Mouse (Mus musculus): Measurements from ENCODE around the gene Nono.

Nono gene

DNA sequence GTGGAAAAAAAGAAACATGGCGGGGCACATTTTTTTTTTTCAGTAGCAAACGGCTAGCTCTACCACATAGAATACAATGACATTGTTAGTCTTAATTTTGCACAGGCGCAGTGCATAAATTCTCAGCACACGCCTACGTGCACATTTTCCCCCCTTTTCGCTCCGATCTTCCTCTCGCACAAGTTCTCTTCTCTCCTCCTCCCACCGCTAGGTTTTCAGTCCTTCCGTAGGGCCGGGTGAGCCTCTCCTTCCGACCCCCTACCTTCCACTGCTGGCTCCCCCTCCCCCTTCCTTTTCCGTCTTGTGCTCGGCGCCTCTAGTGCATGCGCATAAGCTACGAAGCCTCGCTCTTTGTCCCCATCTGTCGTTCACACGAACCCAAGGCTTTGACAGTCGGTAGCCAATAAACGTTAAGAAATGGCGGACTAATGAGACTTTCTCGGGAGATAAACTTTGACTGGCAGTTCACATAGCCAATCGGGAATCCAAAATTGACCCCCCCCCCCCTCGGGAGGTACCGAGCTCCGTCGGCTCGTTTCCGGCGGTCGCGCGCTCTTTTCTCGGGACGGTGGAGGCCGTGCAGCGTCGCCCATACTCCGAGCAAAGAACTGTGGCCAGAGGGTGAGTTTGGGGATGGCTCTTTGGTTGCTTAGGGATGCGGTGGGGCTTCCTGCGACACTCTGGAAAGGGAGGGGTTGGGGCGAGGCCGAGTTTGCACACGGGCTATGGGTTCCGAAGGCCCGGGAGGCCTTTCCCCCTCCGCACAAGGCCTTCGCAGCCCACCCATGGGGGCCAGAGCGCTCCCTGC is at the start of gene Nono:
Nono (plus strand) TSS at position 177 of the 808 bp plus-strand sequence.
- ATAC-seq (ENCODE audit: low TSS enrichment) = peak; percentile 98

GRCm38 (mm10) chrX:101379744-101380143 is 49.4 kb upstream of the Nono start:
- no peak for ATAC-seq (ENCODE audit: low TSS enrichment)

- ATAC-seq (ENCODE audit: low TSS enrichment) = peak; percentile 42
These were observed 45.7 kb upstream of the Nono start for GRCm38 (mm10) chrX:101383455-101383854.

DNA sequence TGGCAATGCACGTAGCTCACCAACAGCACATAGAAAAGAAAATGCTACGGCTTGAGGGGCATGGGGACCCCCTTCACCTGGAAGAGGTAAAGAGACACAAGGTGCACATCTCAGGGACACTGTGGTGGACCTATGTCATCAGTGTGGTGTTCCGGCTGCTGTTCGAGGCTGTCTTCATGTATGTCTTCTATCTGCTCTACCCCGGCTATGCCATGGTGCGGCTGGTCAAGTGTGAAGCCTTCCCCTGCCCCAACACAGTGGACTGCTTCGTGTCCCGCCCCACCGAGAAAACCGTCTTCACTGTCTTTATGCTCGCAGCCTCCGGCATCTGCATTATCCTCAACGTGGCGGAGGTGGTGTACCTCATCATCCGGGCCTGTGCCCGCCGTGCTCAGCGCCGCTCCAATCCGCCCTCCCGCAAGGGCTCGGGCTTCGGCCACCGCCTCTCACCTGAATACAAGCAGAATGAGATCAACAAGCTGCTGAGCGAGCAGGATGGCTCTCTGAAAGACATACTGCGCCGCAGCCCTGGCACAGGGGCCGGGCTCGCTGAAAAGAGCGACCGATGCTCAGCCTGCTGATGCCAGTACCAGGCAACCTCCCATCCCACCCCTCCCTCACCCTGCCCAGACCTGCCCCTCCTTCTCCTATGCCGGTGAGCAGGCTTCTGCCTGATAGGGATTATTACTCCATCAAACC is 44.5 kb upstream of the Nono start:
- ATAC-seq (ENCODE audit: low TSS enrichment) = peak; percentile 73

DNA sequence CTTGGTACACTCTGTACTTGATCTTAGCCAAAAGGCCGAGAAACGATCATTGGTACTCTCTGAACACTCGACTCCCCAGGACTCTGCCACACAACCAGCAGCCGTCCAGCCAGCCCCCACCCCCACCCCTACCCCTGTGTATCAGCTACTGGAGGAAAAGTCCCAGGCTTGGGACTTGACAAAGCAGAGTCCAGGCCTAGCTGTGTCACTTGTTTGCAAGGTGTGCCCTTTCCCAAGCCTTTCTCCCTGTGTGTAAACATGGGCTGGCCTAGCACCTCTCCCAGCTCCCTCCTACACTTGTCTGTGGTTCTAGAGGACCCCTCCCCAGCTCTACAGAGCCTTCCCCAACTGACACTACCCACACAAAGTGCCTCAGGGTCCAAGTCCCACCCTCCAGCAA is 42.9 kb upstream of the Nono start:
- no peak for ATAC-seq (ENCODE audit: low TSS enrichment)

DNA sequence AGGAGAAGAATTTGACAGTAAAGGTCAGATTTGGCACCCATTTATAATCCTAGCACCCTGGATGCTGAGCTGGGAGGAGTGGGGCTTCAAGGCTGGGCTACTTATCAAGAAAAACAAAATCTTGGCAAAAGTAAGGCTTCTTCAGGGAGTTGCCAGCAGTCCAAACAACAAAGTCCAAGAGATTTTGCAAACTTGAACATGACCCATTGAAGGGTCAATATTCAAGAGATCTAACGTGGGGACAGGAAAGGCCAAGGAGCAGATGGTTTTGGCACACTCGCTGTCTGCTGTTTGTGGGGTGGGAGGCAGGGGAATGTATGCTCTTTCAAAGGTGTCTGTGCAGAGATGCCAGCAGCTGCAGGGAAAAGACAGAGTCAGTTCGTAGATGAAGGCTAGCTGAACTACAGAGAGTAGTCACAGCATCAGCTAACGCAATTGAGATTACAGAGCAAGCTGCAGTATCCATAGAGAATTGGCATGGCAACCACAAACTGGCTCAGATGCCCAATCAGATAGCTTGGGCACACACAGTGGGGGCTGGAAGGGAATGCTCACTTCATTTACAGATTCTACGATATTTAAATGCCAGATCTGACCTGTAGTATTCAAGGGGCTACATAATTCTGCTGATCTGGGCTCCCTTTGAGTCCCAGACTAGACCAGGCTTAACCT is 40.1 kb upstream of the Nono start:
- ATAC-seq (ENCODE audit: low TSS enrichment) = peak; percentile 76

DNA sequence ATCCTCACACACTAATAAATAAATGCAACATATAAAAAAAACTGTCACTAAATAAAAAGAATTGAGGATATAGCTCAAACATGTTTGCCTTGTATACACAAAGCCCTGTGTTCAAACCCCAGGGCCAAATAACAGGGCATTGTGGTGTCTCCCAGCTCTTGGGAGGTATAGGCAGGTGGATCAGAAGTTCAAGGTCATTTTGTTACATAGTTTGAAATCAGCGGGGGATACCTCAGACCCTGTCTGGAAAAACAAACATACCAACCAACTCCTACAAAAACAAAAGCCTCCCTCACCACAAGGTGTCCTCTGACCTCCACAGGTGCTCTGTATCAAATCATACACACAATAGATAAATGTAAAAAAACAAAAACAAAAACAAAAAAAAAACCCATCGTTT is 34.8 kb upstream of the Nono start:
- no peak for ATAC-seq (ENCODE audit: low TSS enrichment)

GRCm38 (mm10) chrX:101396459-101396858 is 32.7 kb upstream of the Nono start:
- ATAC-seq (ENCODE audit: low TSS enrichment) = no peak

DNA sequence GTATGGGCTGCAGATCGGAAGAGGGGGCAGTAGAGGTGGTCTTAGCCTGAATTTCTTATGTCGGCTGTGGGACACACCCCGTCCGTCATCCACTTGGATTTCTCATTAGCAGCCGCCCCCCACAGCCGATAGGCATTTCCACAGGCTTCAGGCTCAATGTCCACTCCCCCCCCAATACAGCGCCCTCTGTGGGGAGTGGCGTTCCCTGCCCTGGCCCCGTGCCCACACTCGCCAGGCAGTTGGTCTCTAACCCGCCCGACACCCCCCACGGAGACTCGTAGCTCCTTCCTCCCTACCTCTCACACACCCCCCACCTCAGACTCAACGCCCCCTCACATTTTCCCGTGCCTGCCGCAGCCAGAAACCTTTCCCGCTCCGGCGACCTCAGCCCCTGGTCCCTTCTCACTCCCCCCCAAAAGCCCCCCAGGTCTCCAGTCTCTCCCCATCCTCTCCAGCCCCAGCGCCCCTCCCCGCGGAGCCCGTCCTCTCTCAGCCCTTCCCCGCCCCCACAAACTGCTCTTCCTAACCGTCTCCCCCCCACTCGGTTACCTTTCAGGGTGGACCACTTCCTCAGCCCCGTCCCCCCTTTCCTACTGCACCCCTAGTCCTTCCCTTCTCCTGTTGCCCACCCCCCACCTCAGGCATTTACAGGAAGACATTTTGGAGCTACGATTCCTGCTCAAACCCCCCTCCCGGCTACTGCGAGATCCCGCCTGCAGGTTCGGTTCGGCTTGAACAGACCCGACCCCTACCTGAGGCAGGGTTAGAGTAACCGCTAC is 10.0 kb upstream of the Nono start:
- ATAC-seq (ENCODE audit: low TSS enrichment) = no peak

DNA sequence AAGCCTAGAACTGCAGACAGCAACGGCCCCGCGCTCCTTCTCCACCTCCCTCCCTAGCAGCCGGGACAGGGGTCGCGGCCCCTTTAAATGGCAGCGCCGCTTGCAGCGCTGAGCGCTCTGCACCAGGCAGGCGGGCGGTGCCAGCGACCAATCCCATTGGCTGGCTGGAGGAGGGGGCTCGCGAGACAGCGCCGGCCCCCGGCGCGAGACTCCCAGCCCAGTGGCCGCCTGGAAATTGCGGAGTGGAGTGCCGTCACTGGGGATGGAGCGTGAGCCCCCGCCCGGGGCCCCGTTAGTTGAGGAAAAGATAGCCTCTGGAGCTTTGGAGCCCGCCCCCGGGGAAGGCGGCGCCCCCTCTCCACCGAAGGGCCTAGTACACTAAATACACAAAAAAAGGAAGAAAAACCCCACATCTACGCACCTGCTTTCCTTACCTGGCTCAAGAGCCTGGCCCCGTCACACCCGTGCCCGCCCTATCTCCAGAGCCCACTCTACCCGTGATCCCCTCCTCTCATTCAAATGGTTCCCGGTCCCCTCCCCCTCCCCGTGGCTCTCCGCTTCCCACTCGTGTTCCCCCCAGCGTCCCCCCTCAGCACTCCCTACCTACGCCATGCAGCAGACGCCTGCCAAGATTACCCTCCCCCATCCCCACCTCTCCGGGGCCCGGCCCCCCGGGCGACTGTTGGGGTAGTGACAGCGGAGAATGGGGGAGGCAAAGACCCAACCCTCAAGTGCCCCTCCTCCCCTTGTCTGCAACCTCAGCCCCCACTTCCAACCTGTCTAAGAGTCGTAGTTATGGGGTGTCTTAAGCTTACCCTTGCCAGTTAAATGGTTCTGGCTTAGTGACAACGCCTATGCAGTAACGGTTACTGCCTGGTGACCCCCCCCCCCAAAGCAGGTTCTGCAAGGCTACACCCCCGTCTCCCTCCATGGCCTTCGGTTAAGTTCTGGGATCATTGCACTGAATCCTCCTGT is 9.1 kb upstream of the Nono start:
- peak; percentile 95 for ATAC-seq (ENCODE audit: low TSS enrichment)

DNA sequence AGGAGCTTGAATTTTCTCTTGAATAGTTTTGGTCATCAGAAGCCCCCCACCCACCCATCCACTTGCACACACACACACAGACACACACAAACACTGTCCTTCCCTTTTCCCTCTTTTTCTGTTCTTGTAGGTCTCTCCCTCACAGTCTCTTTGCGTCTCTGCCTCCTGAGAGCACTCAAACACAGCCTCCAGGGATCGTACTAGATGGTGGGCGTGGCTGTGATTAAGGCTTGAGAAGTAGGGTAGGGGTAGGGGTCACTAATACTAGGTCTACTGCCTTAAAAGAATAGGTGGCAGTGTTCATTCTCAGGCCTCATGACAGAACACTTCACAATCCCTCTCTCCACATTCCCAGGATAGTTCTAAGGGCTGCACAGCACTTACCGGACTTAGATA is 8.4 kb upstream of the Nono start, which contains the start of gene Zmym3:
Zmym3 (minus strand) TSS at position 150 of the 396 bp plus-strand sequence.
- no peak for ATAC-seq (ENCODE audit: low TSS enrichment)

DNA sequence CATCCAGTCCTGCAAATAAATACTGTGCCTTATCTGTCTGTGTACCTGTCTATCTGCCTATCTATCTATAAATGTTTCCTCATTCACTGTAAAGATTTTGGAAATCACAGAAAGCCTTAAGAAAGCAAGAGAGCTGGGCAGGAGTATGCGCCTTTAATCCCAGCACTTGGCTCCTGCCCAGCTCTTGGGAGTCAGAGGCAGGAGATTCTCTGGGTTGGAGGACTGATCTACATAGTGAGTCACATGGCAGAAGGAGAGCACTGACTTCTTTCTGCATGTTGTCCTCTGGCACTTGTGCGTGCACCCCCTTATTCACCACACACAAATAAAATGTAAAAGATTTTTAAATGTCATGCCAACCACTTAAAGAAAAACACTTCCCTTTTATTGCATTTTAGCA is 5.7 kb upstream of the Nono start:
- no peak for ATAC-seq (ENCODE audit: low TSS enrichment)

DNA sequence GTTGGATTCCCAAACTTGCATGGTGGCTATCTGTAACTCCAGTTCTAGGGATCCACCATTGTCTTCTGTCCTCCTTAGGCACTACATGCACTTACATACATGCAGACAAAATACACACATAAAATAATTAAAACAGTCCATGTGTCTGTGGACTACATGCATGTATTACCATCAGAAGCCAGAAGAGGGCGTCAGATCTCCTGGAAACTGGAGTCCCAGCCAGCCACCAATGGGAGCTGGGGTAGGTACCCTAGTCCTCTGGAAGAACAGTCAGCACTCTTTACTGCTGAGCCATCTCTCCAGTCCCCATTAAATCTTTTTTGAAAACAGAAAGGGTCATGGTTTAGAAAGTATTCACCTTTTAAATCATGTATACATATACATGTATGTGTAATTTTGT is 1.3 kb upstream of the Nono start:
- ATAC-seq (ENCODE audit: low TSS enrichment) = no peak

DNA sequence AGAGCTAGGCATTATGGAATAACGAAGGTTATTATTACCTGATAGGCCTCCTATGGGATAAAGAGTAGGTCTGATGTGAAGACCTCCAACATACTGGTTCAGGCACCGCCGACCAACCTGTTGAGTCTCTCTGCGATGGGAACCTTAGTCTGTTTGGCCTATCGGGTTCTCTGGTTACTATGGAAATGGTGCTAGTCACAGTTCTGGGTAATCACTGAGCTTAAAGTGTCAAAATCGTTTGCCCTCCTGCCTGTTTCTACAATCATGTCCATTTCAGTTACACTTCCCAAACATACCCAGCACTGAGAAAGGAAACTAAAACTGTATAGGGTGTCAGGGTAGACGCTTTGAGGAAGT is 355 bp upstream of the Nono start:
- no peak; the same call in 1 of the 2 replicates for ATAC-seq (ENCODE audit: low TSS enrichment)

GRCm38 (mm10) chrX:101429976-101430375 is 858 bp downstream of the Nono start:
- peak; percentile 14; the same call in 1 of the 2 replicates for ATAC-seq (ENCODE audit: low TSS enrichment)

DNA sequence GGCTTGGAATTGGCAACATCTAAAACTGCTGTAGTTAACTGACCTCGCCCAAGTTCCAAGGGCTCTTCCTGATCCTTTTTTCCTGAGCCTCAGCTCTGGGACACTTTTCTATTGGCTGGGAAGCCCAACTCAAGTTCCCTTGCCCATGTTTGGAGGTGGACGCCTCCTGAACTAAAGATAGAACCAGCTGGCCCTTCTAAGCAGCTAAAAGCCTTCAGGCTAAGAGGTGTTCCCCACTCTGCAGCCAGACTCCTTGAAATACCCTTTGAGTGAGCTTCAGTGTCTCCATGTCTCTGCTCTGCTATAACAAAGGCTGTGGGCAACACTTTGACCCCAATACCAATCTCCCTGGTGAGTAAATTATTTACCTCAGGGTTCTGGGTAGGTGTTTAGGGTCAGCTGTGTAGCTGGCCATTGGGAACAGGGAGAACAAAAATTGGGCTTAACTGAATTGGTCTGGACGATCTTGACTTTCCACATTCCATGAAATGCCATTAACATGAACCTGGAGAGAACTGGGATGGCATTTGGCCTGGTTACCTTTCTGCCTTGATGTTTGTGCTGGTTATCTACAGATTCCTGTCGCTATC is 19.9 kb downstream of the Nono start, which contains the start of gene Itgb1bp2:
Itgb1bp2 (plus strand) TSS at position 203 of the 590 bp plus-strand sequence.
- no peak for ATAC-seq (ENCODE audit: low TSS enrichment)

DNA sequence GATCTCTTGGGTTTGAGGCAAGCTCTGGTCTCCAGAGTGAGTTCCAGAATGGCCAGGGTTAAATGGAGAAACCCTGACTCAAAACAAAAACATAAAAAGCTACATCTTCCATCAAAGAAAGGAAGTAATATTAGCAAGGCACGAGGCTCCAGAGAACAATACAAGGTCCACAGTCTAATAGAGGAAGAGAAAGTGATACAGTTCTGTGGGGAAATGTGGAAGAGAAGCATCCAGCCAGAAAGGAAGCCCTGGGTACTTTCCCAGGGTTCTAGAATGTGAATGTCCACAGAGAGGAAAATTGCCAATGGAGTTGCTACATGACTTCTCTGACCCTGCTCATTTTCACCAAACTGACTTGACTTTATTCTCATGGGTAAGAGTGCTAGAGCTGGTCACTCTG is 22.0 kb downstream of the Nono start:
- ATAC-seq (ENCODE audit: low TSS enrichment) = no peak

DNA sequence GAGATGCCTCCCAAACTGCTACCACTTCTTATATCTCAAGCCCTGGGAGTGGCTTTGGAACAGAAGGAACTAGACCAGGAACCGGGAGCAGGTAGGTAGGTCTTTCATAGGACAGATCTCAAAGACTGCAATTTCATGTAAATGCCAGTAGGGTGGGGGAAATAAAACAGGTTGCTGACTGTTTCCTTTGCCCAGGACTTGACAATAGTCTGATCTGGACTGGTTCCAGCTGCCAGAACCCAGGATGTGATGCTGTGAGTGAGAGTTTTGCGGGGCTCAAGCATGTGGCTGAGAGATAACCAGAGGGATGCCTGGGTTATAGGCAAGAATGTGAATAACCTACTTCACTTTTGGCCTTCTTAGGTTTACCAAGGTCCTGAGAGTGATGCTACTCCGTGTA is 22.5 kb downstream of the Nono start:
- no peak for ATAC-seq (ENCODE audit: low TSS enrichment)

DNA sequence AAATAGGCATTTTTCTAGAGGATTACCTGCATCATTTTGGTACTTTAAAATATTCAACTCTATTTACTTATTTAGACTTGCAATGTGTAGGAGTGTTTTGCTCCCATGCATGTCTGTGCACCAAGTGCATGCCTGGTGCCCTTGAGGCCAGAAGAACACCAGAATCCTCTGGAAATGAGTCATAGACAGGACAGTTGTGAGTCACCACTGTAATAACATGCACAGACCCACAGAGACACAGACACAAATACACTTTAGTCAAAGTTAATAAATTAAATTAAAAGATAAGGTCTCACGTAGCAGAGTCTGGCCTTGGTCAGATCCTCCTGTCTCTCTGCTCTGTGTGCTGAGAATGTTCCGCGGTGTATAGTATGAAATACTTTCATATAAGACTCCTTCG is 43.1 kb downstream of the Nono start:
- ATAC-seq (ENCODE audit: low TSS enrichment) = no peak

Data from frontal cortex, adult (tissue).